Comparison of ENCODE assay signal across 9 mouse cellular contexts in the genomic region with DNA sequence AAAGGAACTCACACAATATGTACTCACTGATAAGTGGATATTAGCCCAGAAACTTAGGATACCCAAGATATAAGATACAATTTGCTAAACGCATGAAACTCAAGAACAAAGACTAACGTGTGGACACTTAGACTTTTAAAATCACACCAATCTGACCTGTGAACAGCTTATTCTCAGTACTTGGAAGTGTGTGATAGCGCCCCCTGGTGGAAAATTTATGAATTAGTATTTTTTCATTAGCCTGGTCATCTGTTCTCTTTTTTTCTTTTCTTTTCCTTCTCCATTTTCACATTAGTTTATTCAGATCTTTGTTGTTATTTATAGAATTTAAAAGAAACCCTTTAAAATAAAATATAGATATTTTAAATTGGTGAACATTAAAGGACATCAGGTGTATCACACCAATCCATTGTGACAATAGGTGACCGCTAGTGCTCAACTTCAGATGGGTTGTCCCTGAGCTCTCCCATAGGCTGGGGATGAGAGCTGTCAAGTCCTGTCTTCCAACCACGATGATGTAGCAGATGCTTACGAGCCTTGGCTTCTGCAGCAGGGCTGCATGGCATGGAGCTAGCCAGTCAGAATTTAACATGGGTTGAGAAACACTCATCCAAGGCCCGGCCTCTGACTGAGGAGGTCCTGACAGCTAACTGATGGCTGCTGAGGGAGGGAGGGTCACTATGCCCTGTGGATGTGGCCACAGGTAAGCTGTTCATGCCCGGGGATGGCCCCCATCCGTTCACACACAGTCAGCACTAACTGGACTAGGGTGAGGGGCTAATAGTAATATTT. TPM values are rescaled to one million over a fixed set of nuclear protein-coding genes. Genes with fewer than 3 reads are reported as not detected.
DNase-seq lines count a peak whose midpoint lies in the region; ATAC-seq and TF ChIP-seq lines count a peak whose summit lies in the region.
"Had no signal": no experiment of that assay in that cellular context is flagged by ENCODE, and none has a peak within 500 bp of the region (broad histone marks: within the 10 kb centered on the region; RNA-seq: fewer than 3 reads in every experiment).

No protein-coding gene starts in this region.

- no peak for ATAC-seq in heart, postnatal 0 days (ENCODE audit: insufficient read depth, low read depth)

- 46% methylated on average over 9 of the region's 9 CpGs for WGBS in heart, postnatal 0 days

- H3K36me3 ChIP-seq in heart, postnatal 0 days (replicated peaks; ENCODE audit: control insufficient read depth, insufficient read depth, low read length), result no peaks in the 10 kb centered on the region
- H3K36me3 ChIP-seq: liver, embryonic 15.5 days had no signal

- no peaks in the 10 kb centered on the region for H3K9me3 ChIP-seq in heart, postnatal 0 days (replicated peaks; ENCODE audit: control insufficient read depth, low read length)
- H3K9me3 ChIP-seq: liver, embryonic 15.5 days had no signal

- no peak for TF ChIP-seq EP300 in heart, postnatal 0 days (IDR thresholded peaks at IDR 0.05; ENCODE audit: low read depth)

- no peaks in the 10 kb centered on the region for H3K27me3 ChIP-seq in heart, postnatal 0 days (ENCODE audit: control insufficient read depth, insufficient read depth, low read length)
- H3K27me3 ChIP-seq: liver, embryonic 15.5 days had no signal

- H3K27ac ChIP-seq in heart, postnatal 0 days (ENCODE audit: low read depth), result no peak overlapping the region
- H3K27ac ChIP-seq: liver, embryonic 15.5 days had no signal

- no peaks in the 10 kb centered on the region for H3K4me1 ChIP-seq in heart, postnatal 0 days (ENCODE audit: control insufficient read depth, insufficient read depth)
- H3K4me1 ChIP-seq: liver, embryonic 15.5 days had no signal

- no peak overlapping the region for H3K4me3 ChIP-seq in heart, postnatal 0 days (ENCODE audit: low read depth, low read length)
- H3K4me3 ChIP-seq: liver, embryonic 15.5 days had no signal

- H3K4me2 ChIP-seq in heart, postnatal 0 days (ENCODE audit: low read depth, low read length), result no peak overlapping the region
- H3K4me2 ChIP-seq: liver, embryonic 15.5 days had no signal

- H3K9ac ChIP-seq in heart, postnatal 0 days (replicated peaks; ENCODE audit: low read depth, low read length), result no peak overlapping the region
- H3K9ac ChIP-seq: liver, embryonic 15.5 days had no signal

- peak; percentile 63 for TF ChIP-seq CTCF in heart, postnatal 0 days (IDR thresholded peaks at IDR 0.05; ENCODE audit: low read depth)

- DNase-seq in heart, adult 8-10 months (ENCODE audit: low spot score), result peak; percentile 69
- no peak for DNase-seq in heart, postnatal 36 days
- DNase-seq in 416B (ENCODE audit: low read depth) (peak; percentile 78), MEL-GATA-1-ER (ENCODE audit: extremely low read depth, low read depth) (peak; percentile 44)
- DNase-seq in heart, postnatal 0 days (ENCODE audit: low spot score), result peak; percentile 66
- DNase-seq in retina, postnatal 7 days (ENCODE audit: low read depth, low spot score), result peak; percentile 43
- no peak for DNase-seq in gastrocnemius, postnatal 10 days
- DNase-seq in urinary bladder, postnatal 25 days (ENCODE audit: low spot score), result no peak

- intact Hi-C loops in heart, postnatal 36 days (cut with DNase I), result loop anchor here (1.0 to 5.0 kb wide), 2 partner anchors 54 to 212 kb away; no protein-coding TSS in a partner anchor

RNA-seq across cellular contexts. Expression of gene Gne, which starts 35.6 kb away (rescaled TPM):
- 10 to 100 TPM; 27.6 to 37.9 (median 30.9) TPM for total RNA-seq in heart, adult 8-10 months (2022)
- 10 to 100 TPM; 23.1 to 28.6 TPM for total RNA-seq in heart, postnatal 36 days (2021)
- 44.0 and 45.5 TPM in 2 replicates for total RNA-seq in heart, postnatal 0 days (2014; rRNA removed; ENCODE audit: low replicate concordance)
- 24.2 and 25.5 TPM in 2 replicates for polyA plus RNA-seq in heart, postnatal 0 days (2015; fragmentation: Nextera tagmentation; extraction: Ambion mirVana)
- total RNA-seq in gastrocnemius, postnatal 10 days (2021), result 10 to 100 TPM; 17.1 to 24.3 TPM

Comparison
In these comparisons a context has a peak if more than half of its experiments do, and no peak if none do; other contexts are left out.
1. DNase-seq: peak in heart, adult 8-10 months (single experiment), 416B (single experiment), MEL-GATA-1-ER (single experiment), heart, postnatal 0 days (single experiment) and retina, postnatal 7 days (single experiment); none in heart, postnatal 36 days (0 of 2), gastrocnemius, postnatal 10 days (single experiment) and urinary bladder, postnatal 25 days (single experiment).